Mouse (Mus musculus) megakaryocyte, embryonic 14.5 days (primary cell): ENCODE data around the gene Dync2li1. TPM values are rescaled to one million over a fixed set of nuclear protein-coding genes. Genes with fewer than 3 reads are reported as not detected.
A peak's percentile ranks its signal among the peaks of the same experiment; 100 is the strongest.

ENCODE experiments used
- H3K27me3 ChIP-seq: replicated peaks from 2 replicates; pipeline ENCODE3; 2012; ENCODE audit warnings: inconsistent platforms
- H3K36me3 ChIP-seq: replicated peaks from 2 replicates; pipeline ENCODE3; 2012; ENCODE audit warnings: low read length, inconsistent platforms, mixed read lengths
- H3K4me1 ChIP-seq: 2 replicates; pipeline ENCODE4 v1.6.1; 2012; ENCODE audit warnings: inconsistent platforms
- H3K4me3 ChIP-seq: replicated peaks from 2 replicates; pipeline ENCODE3; 2012; ENCODE audit warnings: moderate library complexity, mild to moderate bottlenecking, inconsistent platforms
- H3K9me3 ChIP-seq: 2 replicates; pipeline ENCODE4 v1.6.1; 2012; ENCODE audit warnings: inconsistent platforms
- FLI1 ChIP-seq: IDR thresholded peaks from 2 replicates; pipeline ENCODE4 v1.6.1; 2012; ENCODE audit warnings: low read length, inconsistent platforms, mixed read lengths
- GATA1 ChIP-seq: IDR thresholded peaks from 3 replicates; pipeline ENCODE4 v1.6.1; 2012; ENCODE audit warnings: mixed read lengths, low read length, inconsistent platforms, borderline replicate concordance
- polyA plus RNA-seq: library from polyadenylated mRNA; stranded (reverse); fragments of >175 nt; gene quantifications from 2 replicates; pipeline ENCODE4 v1.2.3, GENCODE M21; 2012; ENCODE audit warnings: low replicate concordance; ENCODE audit not compliant: insufficient read depth

The Dync2li1 gene
- polyA plus RNA-seq: 0.19 TPM in 1 of 2 replicates, not detected in the other

DNA sequence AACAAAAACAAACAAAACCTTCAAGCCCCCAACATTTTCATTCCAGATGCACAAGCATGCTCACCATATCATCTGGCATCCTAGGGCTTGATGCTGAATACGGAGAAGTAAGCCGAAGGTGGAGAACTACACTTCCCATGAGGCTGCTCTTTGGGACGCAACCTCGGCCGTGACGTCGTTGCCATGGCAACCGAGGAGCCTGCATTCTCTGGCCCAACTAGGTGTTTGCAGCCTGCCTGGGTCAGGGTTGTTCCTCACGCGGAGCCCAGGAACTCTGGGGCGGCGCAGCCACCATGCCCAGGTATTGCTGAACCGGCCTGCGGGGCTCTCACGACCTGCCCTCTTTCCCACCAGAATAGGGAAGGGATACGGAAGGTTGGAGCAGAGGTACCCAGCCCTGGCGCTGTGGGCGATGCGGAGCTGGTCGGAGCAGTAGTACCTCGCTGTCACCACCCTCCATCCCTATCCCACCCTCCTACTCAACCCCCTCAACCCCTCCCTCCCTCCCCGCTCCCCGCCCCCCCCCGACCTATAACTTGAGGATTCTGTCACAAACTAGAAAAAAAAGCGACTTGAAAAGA, at the start of gene Dync2li1:
Gene Dync2li1, plus strand, starts transcription at position 221 of the 581 bp plus-strand sequence.
- no peaks in the 10 kb centered on the region for H3K36me3 ChIP-seq
- peaks cover 4% of the 10 kb centered on the region for H3K27me3 ChIP-seq
- peak within 1 kb of the TSS; percentile 88 for H3K4me3 ChIP-seq
- peaks cover 9% of the 10 kb centered on the region for H3K4me1 ChIP-seq
- H3K9me3 ChIP-seq: peaks cover 7% of the 10 kb centered on the region
- TF ChIP-seq FLI1: no peak
- TF ChIP-seq GATA1: no peak

- Histone ChIP-seq H3K27me3 (peaks cover 14% of the 10 kb centered on the region), H3K4me3 (no peak overlapping the region), H3K4me1 (peaks cover 3% of the 10 kb centered on the region; the same call in 1 of the 2 replicates), H3K36me3 (no peaks in the 10 kb centered on the region), H3K9me3 (no peaks in the 10 kb centered on the region)
- TF ChIP-seq FLI1 (no peak), GATA1 (no peak)
Measured at GRCm38 (mm10) chr17:84576621-84577293, 49.5 kb upstream of the Dync2li1 start.

GRCm38 (mm10) chr17:84579249-84579648, 47.0 kb upstream of the Dync2li1 start:
- no peaks in the 10 kb centered on the region for H3K36me3 ChIP-seq
- peaks cover 3% of the 10 kb centered on the region; the same call in 1 of the 2 replicates for H3K4me1 ChIP-seq
- no peaks in the 10 kb centered on the region for H3K9me3 ChIP-seq
- no peak overlapping the region for H3K4me3 ChIP-seq
- peaks cover 16% of the 10 kb centered on the region for H3K27me3 ChIP-seq
- TF ChIP-seq FLI1 (no peak), GATA1 (no peak)

DNA sequence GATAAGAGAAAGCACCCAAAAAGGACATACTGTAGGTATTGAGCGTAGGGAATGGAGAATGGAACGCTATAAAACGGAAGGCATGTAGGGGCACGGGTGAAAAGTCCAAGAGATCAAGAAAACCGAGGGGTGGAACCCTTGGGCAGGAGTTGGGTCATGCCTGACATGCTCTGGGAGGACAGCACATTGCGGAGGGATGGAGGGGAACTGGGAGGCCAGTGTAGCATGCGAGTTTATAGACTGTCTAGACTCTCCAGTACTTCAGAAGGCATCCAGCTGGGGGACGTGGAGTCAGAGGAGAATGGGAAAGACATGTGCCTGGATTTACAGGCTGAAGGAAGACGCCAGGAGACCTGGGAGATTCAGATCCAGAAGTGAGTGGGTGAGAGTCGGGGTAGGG, 46.5 kb upstream of the Dync2li1 start:
- Histone ChIP-seq H3K27me3 (peaks cover 16% of the 10 kb centered on the region), H3K4me3 (no peak overlapping the region), H3K4me1 (peaks cover 3% of the 10 kb centered on the region; the same call in 1 of the 2 replicates), H3K36me3 (no peaks in the 10 kb centered on the region), H3K9me3 (no peaks in the 10 kb centered on the region)
- TF ChIP-seq GATA1 (no peak), FLI1 (no peak)

- TF ChIP-seq FLI1 (no peak), GATA1 (no peak)
- H3K4me3 ChIP-seq: no peak overlapping the region
- H3K27me3 ChIP-seq: peaks cover 16% of the 10 kb centered on the region
- H3K36me3 ChIP-seq: no peaks in the 10 kb centered on the region
- peaks cover 3% of the 10 kb centered on the region; the same call in 1 of the 2 replicates for H3K4me1 ChIP-seq
- H3K9me3 ChIP-seq: no peaks in the 10 kb centered on the region
Measured at GRCm38 (mm10) chr17:84580821-84581220, 45.5 kb upstream of the Dync2li1 start.

GRCm38 (mm10) chr17:84581740-84582414, 44.4 kb upstream of the Dync2li1 start:
- H3K27me3 ChIP-seq: peaks cover 16% of the 10 kb centered on the region
- no peaks in the 10 kb centered on the region for H3K9me3 ChIP-seq
- H3K4me1 ChIP-seq: peaks cover 3% of the 10 kb centered on the region; the same call in 1 of the 2 replicates
- no peak for TF ChIP-seq FLI1
- TF ChIP-seq GATA1: no peak
- H3K4me3 ChIP-seq: no peak overlapping the region
- H3K36me3 ChIP-seq: no peaks in the 10 kb centered on the region

- no peak for TF ChIP-seq GATA1
- no peak for TF ChIP-seq FLI1
- Histone ChIP-seq H3K27me3 (peaks cover 18% of the 10 kb centered on the region), H3K36me3 (no peaks in the 10 kb centered on the region), H3K4me1 (peaks cover 3% of the 10 kb centered on the region; the same call in 1 of the 2 replicates), H3K9me3 (no peaks in the 10 kb centered on the region), H3K4me3 (no peak overlapping the region)
Measured at GRCm38 (mm10) chr17:84584107-84584506, 42.2 kb upstream of the Dync2li1 start.

- Histone ChIP-seq H3K4me1 (no peaks in the 10 kb centered on the region), H3K4me3 (no peak overlapping the region), H3K9me3 (no peaks in the 10 kb centered on the region), H3K27me3 (peaks cover 13% of the 10 kb centered on the region), H3K36me3 (no peaks in the 10 kb centered on the region)
- TF ChIP-seq FLI1 (no peak), GATA1 (no peak)
Measured at GRCm38 (mm10) chr17:84585104-84585503, 41.2 kb upstream of the Dync2li1 start.

DNA sequence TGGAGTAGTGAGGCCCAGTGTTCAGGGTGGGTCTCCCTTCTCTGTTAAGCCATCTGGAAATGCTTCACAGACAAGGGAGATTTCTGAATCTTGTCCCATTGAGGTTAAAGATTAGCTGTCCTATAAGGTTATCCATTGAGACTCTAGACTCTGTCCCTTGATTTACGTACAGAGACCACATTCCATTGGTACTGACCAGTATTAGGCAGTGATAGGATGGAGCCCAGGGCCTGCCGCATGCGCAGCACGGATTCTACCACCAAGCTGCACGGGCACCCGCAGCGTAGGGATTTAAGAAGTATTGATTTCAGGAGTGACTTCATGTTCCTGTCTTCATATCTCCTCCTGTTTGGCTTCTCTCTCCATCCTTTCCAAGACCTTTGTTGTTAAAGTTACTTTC, 36.2 kb upstream of the Dync2li1 start:
- TF ChIP-seq FLI1 (no peak), GATA1 (no peak)

More for the DNA sequence above, 36.2 kb upstream of the Dync2li1 start:
- no peak overlapping the region for H3K4me3 ChIP-seq
- H3K4me1 ChIP-seq: no peaks in the 10 kb centered on the region
- H3K9me3 ChIP-seq: no peaks in the 10 kb centered on the region
- peaks cover 8% of the 10 kb centered on the region for H3K27me3 ChIP-seq
- H3K36me3 ChIP-seq: no peaks in the 10 kb centered on the region
